Mouse (Mus musculus) heart, embryonic 11.5 days (tissue): ENCODE results near the gene Cacna2d3. TPM values are rescaled to one million over a fixed set of nuclear protein-coding genes. Genes with fewer than 3 reads are reported as not detected.

ENCODE experiments used
- ATAC-seq: fragments of 200-750 bp; cut with Nextera tagmentation; replicated peaks from 2 replicates; pipeline ENCODE4 v1.8.0; 2017; ENCODE audit warnings: moderate library complexity; ENCODE audit not compliant: insufficient number of reproducible peaks, low FRiP score, low TSS enrichment
- H3K27ac ChIP-seq: fragments of 300-500 bp; sonication (generic); 2 replicates; pipeline ENCODE4 v1.5.1; 2014; ENCODE audit warnings: mild to moderate bottlenecking, low read depth, low read length
- H3K27me3 ChIP-seq: fragments of 300-500 bp; sonication (generic); 2 replicates; pipeline ENCODE4 v1.6.1; 2014; ENCODE audit warnings: mild to moderate bottlenecking, low read length, mixed read lengths; ENCODE audit not compliant: control insufficient read depth, insufficient read depth
- H3K36me3 ChIP-seq: fragments of 300-500 bp; sonication (generic); 2 replicates; pipeline ENCODE4 v1.6.1; 2014; ENCODE audit warnings: mild to moderate bottlenecking, low read length, moderate library complexity, mixed read lengths; ENCODE audit not compliant: control insufficient read depth, insufficient read depth
- H3K4me1 ChIP-seq: fragments of 300-500 bp; sonication (generic); 2 replicates; pipeline ENCODE4 v1.6.1; 2014; ENCODE audit warnings: low read length; ENCODE audit not compliant: control insufficient read depth, insufficient read depth
- H3K4me2 ChIP-seq: fragments of 300-500 bp; sonication (generic); 2 replicates; pipeline ENCODE4 v1.6.1; 2014; ENCODE audit warnings: mild to moderate bottlenecking, moderate library complexity
- H3K4me3 ChIP-seq: fragments of 300-500 bp; sonication (generic); 2 replicates; pipeline ENCODE4 v1.5.1; 2014; ENCODE audit warnings: low read depth, low read length
- H3K9ac ChIP-seq: fragments of 300-500 bp; sonication (generic); 2 replicates; pipeline ENCODE4 v1.6.1; 2014; ENCODE audit warnings: mild to moderate bottlenecking, low read depth, low read length, moderate library complexity
- H3K9me3 ChIP-seq: fragments of 300-500 bp; sonication (generic); replicated peaks from 2 replicates; pipeline ENCODE4 v1.6.1; 2016; ENCODE audit warnings: low read length; ENCODE audit not compliant: control insufficient read depth
- WGBS: fragments of 180-500 bp; shearing (Covaris S2); extraction: QIAGEN DNeasy Blood & Tissue Kit; methylation state at CpG from one replicate; pipeline ENCODE4 v1.1.7; 2014; ENCODE audit not compliant: insufficient replicate concordance; 5-methylcytosine and 5-hydroxymethylcytosine counted together
- polyA plus RNA-seq: library from polyadenylated mRNA; unstranded; fragments of >200 nt; fragmentation: Nextera tagmentation; extraction: Ambion mirVana; gene quantifications from 2 replicates; pipeline ENCODE4 v1.2.1, GENCODE M21; 2014

Cacna2d3 gene
- polyA plus RNA-seq, 1 experiment from 2014 or later = 2.6 TPM

- H3K4me2 ChIP-seq = no peak overlapping the region
- no peaks in the 10 kb centered on the region for H3K36me3 ChIP-seq
- H3K27ac ChIP-seq = no peak overlapping the region
- no peak overlapping the region for H3K4me3 ChIP-seq
- H3K9ac ChIP-seq = no peak overlapping the region
- ATAC-seq = no peak
- H3K9me3 ChIP-seq = no peaks in the 10 kb centered on the region
- 58% methylated on average over 2 of the region's 2 CpGs for WGBS
- H3K4me1 ChIP-seq = no peaks in the 10 kb centered on the region
- no peaks in the 10 kb centered on the region for H3K27me3 ChIP-seq
These were observed 315.8 kb downstream of the Cacna2d3 start for GRCm38 (mm10) chr14:29405878-29406165.

- Histone ChIP-seq H3K4me2 (no peak overlapping the region), H3K27ac (no peak overlapping the region), H3K9ac (no peak overlapping the region), H3K9me3 (no peaks in the 10 kb centered on the region), H3K36me3 (no peaks in the 10 kb centered on the region), H3K4me1 (no peaks in the 10 kb centered on the region), H3K4me3 (no peak overlapping the region), H3K27me3 (no peaks in the 10 kb centered on the region)
- no peak for ATAC-seq
- WGBS = 64% methylated on average over 8 of the region's 8 CpGs
These were observed 316.4 kb downstream of the Cacna2d3 start for GRCm38 (mm10) chr14:29405125-29405877.

- no peak overlapping the region for H3K4me2 ChIP-seq
- WGBS = 70% methylated on average over 8 of the region's 8 CpGs
These were observed 317.5 kb downstream of the Cacna2d3 start for GRCm38 (mm10) chr14:29403849-29404808.

GRCm38 (mm10) chr14:29402471-29402870 lies 319.2 kb downstream of the Cacna2d3 start:
- no peak for ATAC-seq

More at GRCm38 (mm10) chr14:29403849-29404808, 317.5 kb downstream of the Cacna2d3 start:
- Histone ChIP-seq H3K27ac (no peak overlapping the region), H3K4me1 (no peaks in the 10 kb centered on the region), H3K27me3 (no peaks in the 10 kb centered on the region), H3K4me3 (no peak overlapping the region), H3K9ac (no peak overlapping the region), H3K36me3 (no peaks in the 10 kb centered on the region), H3K9me3 (no peaks in the 10 kb centered on the region)
- no peak for ATAC-seq

GRCm38 (mm10) chr14:29393786-29394185 lies 327.9 kb downstream of the Cacna2d3 start:
- Histone ChIP-seq H3K4me1 (no peaks in the 10 kb centered on the region), H3K9me3 (no peaks in the 10 kb centered on the region), H3K27me3 (no peaks in the 10 kb centered on the region), H3K27ac (no peak overlapping the region), H3K4me3 (no peak overlapping the region), H3K9ac (no peak overlapping the region), H3K36me3 (no peaks in the 10 kb centered on the region), H3K4me2 (no peak overlapping the region)
- no peak for ATAC-seq
- 74% methylated on average over 8 of the region's 8 CpGs for WGBS

More at GRCm38 (mm10) chr14:29402471-29402870, 319.2 kb downstream of the Cacna2d3 start:
- Histone ChIP-seq H3K27ac (no peak overlapping the region), H3K9me3 (no peaks in the 10 kb centered on the region), H3K9ac (no peak overlapping the region), H3K4me1 (no peaks in the 10 kb centered on the region), H3K4me3 (no peak overlapping the region), H3K4me2 (no peak overlapping the region), H3K36me3 (no peaks in the 10 kb centered on the region), H3K27me3 (no peaks in the 10 kb centered on the region)
- 66% methylated on average over 8 of the region's 8 CpGs for WGBS

GRCm38 (mm10) chr14:29392851-29393250 lies 328.8 kb downstream of the Cacna2d3 start:
- Histone ChIP-seq H3K4me3 (no peak overlapping the region), H3K4me2 (no peak overlapping the region), H3K36me3 (no peaks in the 10 kb centered on the region), H3K27ac (no peak overlapping the region), H3K9ac (no peak overlapping the region), H3K27me3 (no peaks in the 10 kb centered on the region), H3K4me1 (no peaks in the 10 kb centered on the region), H3K9me3 (no peaks in the 10 kb centered on the region)
- 81% methylated on average over 3 of the region's 3 CpGs for WGBS
- no peak for ATAC-seq

- Histone ChIP-seq H3K27me3 (no peaks in the 10 kb centered on the region), H3K4me3 (no peak overlapping the region), H3K4me1 (no peaks in the 10 kb centered on the region), H3K9me3 (no peaks in the 10 kb centered on the region), H3K4me2 (no peak overlapping the region), H3K36me3 (no peaks in the 10 kb centered on the region), H3K27ac (no peak overlapping the region), H3K9ac (no peak overlapping the region)
- ATAC-seq = no peak
- 76% methylated on average over 2 of the region's 2 CpGs for WGBS
These were observed 330.2 kb downstream of the Cacna2d3 start for GRCm38 (mm10) chr14:29391489-29391888.

- no peak overlapping the region for H3K27ac ChIP-seq
- no peak overlapping the region for H3K4me2 ChIP-seq
- no peaks in the 10 kb centered on the region for H3K4me1 ChIP-seq
- no peak for ATAC-seq
- H3K36me3 ChIP-seq = no peaks in the 10 kb centered on the region
- WGBS = 75% methylated on average over 3 of the region's 3 CpGs
- no peak overlapping the region for H3K9ac ChIP-seq
- no peaks in the 10 kb centered on the region for H3K9me3 ChIP-seq
- no peak overlapping the region for H3K4me3 ChIP-seq
- no peaks in the 10 kb centered on the region for H3K27me3 ChIP-seq
These were observed 333.9 kb downstream of the Cacna2d3 start for GRCm38 (mm10) chr14:29387761-29388160.
